Mouse (Mus musculus): ENCODE measurements around the gene Zfp865. TPM values are rescaled to one million over a fixed set of nuclear protein-coding genes. Genes with fewer than 3 reads are reported as not detected.

Gene Zfp865
- polyA plus RNA-seq, 1 experiment from 2014 or later: 5.6 TPM

- no peak for DNase-seq (ENCODE audit: low spot score)
- no peak for TF ChIP-seq CTCF (IDR thresholded peaks at IDR 0.05; ENCODE audit: low read depth)
Measured at GRCm38 (mm10) chr7:4988250-4988649, 31.9 kb upstream of the Zfp865 start.

GRCm38 (mm10) chr7:4993347-4993998 lies 26.7 kb upstream of the Zfp865 start:
- no peak for ATAC-seq (replicated peaks; ENCODE audit: low FRiP score, low read depth)
- Histone ChIP-seq H3K36me3 (ENCODE audit: insufficient read depth, low read length) (peaks cover 17% of the 10 kb centered on the region), H3K4me2 (ENCODE audit: low read length) (no peak overlapping the region), H3K9ac (ENCODE audit: low read depth, low read length) (no peak overlapping the region), H3K4me3 (replicated peaks; ENCODE audit: low read depth, low read length) (no peak overlapping the region), H3K4me1 (replicated peaks; ENCODE audit: insufficient read depth, low read length) (peaks cover 5% of the 10 kb centered on the region), H3K27me3 (ENCODE audit: insufficient read depth, low read length) (no peaks in the 10 kb centered on the region), H3K27ac (no peak overlapping the region), H3K9me3 (replicated peaks; ENCODE audit: low read length) (no peaks in the 10 kb centered on the region; the same call in 1 of the 2 replicates)
- 56% methylated on average over 53 of the region's 55 CpGs for WGBS
- DNase-seq (ENCODE audit: low spot score): no peak
- TF ChIP-seq CTCF (IDR thresholded peaks at IDR 0.05; ENCODE audit: low read depth): no peak

More at GRCm38 (mm10) chr7:4988250-4988649, 31.9 kb upstream of the Zfp865 start:
- ATAC-seq (replicated peaks; ENCODE audit: low FRiP score, low read depth): no peak
- Histone ChIP-seq H3K36me3 (ENCODE audit: insufficient read depth, low read length) (peaks cover 9% of the 10 kb centered on the region), H3K9me3 (replicated peaks; ENCODE audit: low read length) (no peaks in the 10 kb centered on the region; the same call in 1 of the 2 replicates), H3K4me2 (ENCODE audit: low read length) (no peak overlapping the region), H3K27me3 (ENCODE audit: insufficient read depth, low read length) (no peaks in the 10 kb centered on the region), H3K27ac (no peak overlapping the region), H3K9ac (ENCODE audit: low read depth, low read length) (no peak overlapping the region), H3K4me3 (replicated peaks; ENCODE audit: low read depth, low read length) (no peak overlapping the region), H3K4me1 (replicated peaks; ENCODE audit: insufficient read depth, low read length) (no peaks in the 10 kb centered on the region)
- 57% methylated on average over 2 of the region's 2 CpGs for WGBS

GRCm38 (mm10) chr7:4993999-4994788 lies 26.0 kb upstream of the Zfp865 start:
- ATAC-seq (replicated peaks; ENCODE audit: low FRiP score, low read depth) (no peak), DNase-seq (ENCODE audit: low spot score) (no peak)
- Histone ChIP-seq H3K4me2 (ENCODE audit: low read length) (peak overlapping the region; percentile 92; the same call in 1 of the 2 replicates), H3K4me3 (replicated peaks; ENCODE audit: low read depth, low read length) (no peak overlapping the region), H3K9ac (ENCODE audit: low read depth, low read length) (no peak overlapping the region), H3K9me3 (replicated peaks; ENCODE audit: low read length) (no peaks in the 10 kb centered on the region; the same call in 1 of the 2 replicates), H3K36me3 (ENCODE audit: insufficient read depth, low read length) (peaks cover 17% of the 10 kb centered on the region), H3K27me3 (ENCODE audit: insufficient read depth, low read length) (no peaks in the 10 kb centered on the region), H3K4me1 (replicated peaks; ENCODE audit: insufficient read depth, low read length) (peaks cover 5% of the 10 kb centered on the region), H3K27ac (no peak overlapping the region)
- no peak for TF ChIP-seq CTCF (IDR thresholded peaks at IDR 0.05; ENCODE audit: low read depth)
- 58% methylated on average over 59 of the region's 59 CpGs for WGBS

- no peak for DNase-seq (ENCODE audit: low spot score)
- H3K4me2 ChIP-seq (ENCODE audit: low read length): peak overlapping the region; percentile 92
- peak overlapping the region; percentile 70 for H3K27ac ChIP-seq
- H3K4me1 ChIP-seq (replicated peaks; ENCODE audit: insufficient read depth, low read length): peaks cover 5% of the 10 kb centered on the region
- H3K9ac ChIP-seq (ENCODE audit: low read depth, low read length): peak overlapping the region; percentile 92
- TF ChIP-seq CTCF (IDR thresholded peaks at IDR 0.05; ENCODE audit: low read depth): no peak
- peaks cover 17% of the 10 kb centered on the region for H3K36me3 ChIP-seq (ENCODE audit: insufficient read depth, low read length)
- peak overlapping the region; percentile 87 for H3K4me3 ChIP-seq (replicated peaks; ENCODE audit: low read depth, low read length)
- WGBS: 5% methylated on average over 18 of the region's 19 CpGs
- no peaks in the 10 kb centered on the region for H3K27me3 ChIP-seq (ENCODE audit: insufficient read depth, low read length)
- no peak; the same call in none of the 2 replicates for ATAC-seq (replicated peaks; ENCODE audit: low FRiP score, low read depth)
- no peaks in the 10 kb centered on the region; the same call in 1 of the 2 replicates for H3K9me3 ChIP-seq (replicated peaks; ENCODE audit: low read length)
Measured at GRCm38 (mm10) chr7:4995268-4996002, 24.7 kb upstream of the Zfp865 start.

- 5% methylated on average over 23 of the region's 26 CpGs for WGBS
- 0 out of 2 replicates have a peak, but pooled peaks have one; percentile 4 for TF ChIP-seq CTCF (IDR thresholded peaks at IDR 0.05; ENCODE audit: low read depth)
- Histone ChIP-seq H3K9ac (ENCODE audit: low read depth, low read length) (peak within 1 kb of the TSS; percentile 92), H3K4me1 (replicated peaks; ENCODE audit: insufficient read depth, low read length) (peaks cover 5% of the 10 kb centered on the region), H3K36me3 (ENCODE audit: insufficient read depth, low read length) (peaks cover 17% of the 10 kb centered on the region), H3K27ac (peak within 1 kb of the TSS; percentile 73), H3K4me2 (ENCODE audit: low read length) (peak within 1 kb of the TSS; percentile 92), H3K4me3 (replicated peaks; ENCODE audit: low read depth, low read length) (peak within 1 kb of the TSS; percentile 87), H3K9me3 (replicated peaks; ENCODE audit: low read length) (no peaks in the 10 kb centered on the region; the same call in 1 of the 2 replicates), H3K27me3 (ENCODE audit: insufficient read depth, low read length) (no peaks in the 10 kb centered on the region)
- peak; percentile 92 for DNase-seq (ENCODE audit: low spot score)
- peak; percentile 86 for ATAC-seq (replicated peaks; ENCODE audit: low FRiP score, low read depth)
Measured at GRCm38 (mm10) chr7:4996003-4996895, 23.9 kb upstream of the Zfp865 start, which contains the start of gene Zfp579. Gene Zfp579 (minus strand): TSS chr7:4996158.

All from kidney, postnatal 0 days (tissue).